ENCODE assay signal across 10 mouse cellular contexts in genomic region chr17:17749371-17749770, GRCm38 (mm10). TPM values are rescaled to one million over a fixed set of nuclear protein-coding genes. Genes with fewer than 3 reads are reported as not detected.
DNase-seq lines count a peak whose midpoint lies in the region; ATAC-seq and TF ChIP-seq lines count a peak whose summit lies in the region.
"Not testable (repeated sequence)": the region's sequence is repeated elsewhere in the genome, so short reads cannot be mapped to it uniquely, and the experiment has no call there.
"Had no signal": no experiment of that assay in that cellular context is flagged by ENCODE, and none has a peak within 500 bp of the region (broad histone marks: within the 10 kb centered on the region; RNA-seq: fewer than 3 reads in every experiment).

No protein-coding gene starts in this region.

- 10% methylated on average over 4 of the region's 4 CpGs for WGBS in forebrain, postnatal 0 days

- ATAC-seq in forebrain, postnatal 0 days = 0 out of 2 replicates have a peak, but pooled peaks have one; percentile 29

- H3K27me3 ChIP-seq in forebrain, postnatal 0 days (ENCODE audit: insufficient read depth, low read length) = not testable (repeated sequence)

- TF ChIP-seq CTCF in forebrain, postnatal 0 days (IDR thresholded peaks at IDR 0.05; ENCODE audit: low read depth) = peak; percentile 80
- TF ChIP-seq CTCF in layer of hippocampus, adult 2 months (conservative IDR thresholded peaks at IDR 0.05) = peak; percentile 81

- not testable (repeated sequence) for H3K4me3 ChIP-seq in forebrain, postnatal 0 days (ENCODE audit: low read depth, low read length); layer of hippocampus, adult 2 months

- not testable (repeated sequence) for H3K9me3 ChIP-seq in forebrain, postnatal 0 days (ENCODE audit: low read length)

- H3K4me2 ChIP-seq in forebrain, postnatal 0 days (ENCODE audit: low read depth) = not testable (repeated sequence)

- not testable (repeated sequence) for H3K36me3 ChIP-seq in forebrain, postnatal 0 days (ENCODE audit: insufficient read depth)

- not testable (repeated sequence) for H3K9ac ChIP-seq in forebrain, postnatal 0 days

- peak; percentile 15 for DNase-seq in Muller cell, postnatal 12 days (ENCODE audit: inconsistent ontology term)
- DNase-seq in cerebellum, adult 18-20 months = peak; percentile 46 to 53
- peak; percentile 73 for DNase-seq in forebrain, postnatal 0 days
- peak; percentile 49 for DNase-seq in heart, postnatal 4 days
- peak; percentile 54 for DNase-seq in layer of hippocampus, adult 2 months (ENCODE audit: low spot score in 2 of 2)
- peak; percentile 9 to 21 for DNase-seq in lung, adult 18-20 months
- peak; percentile 11 for DNase-seq in retina, adult 2 months (ENCODE audit: low read depth, low spot score)
- peak; percentile 46 for DNase-seq in thymus, postnatal 4 days

- H3K4me1 ChIP-seq in forebrain, postnatal 0 days (ENCODE audit: insufficient read depth) = not testable (repeated sequence)

- not testable (repeated sequence) for H3K27ac ChIP-seq in forebrain, postnatal 0 days (ENCODE audit: low read depth, low read length); layer of hippocampus, adult 2 months

RNA-seq across cellular contexts. Expression of gene Vmn2r90, which starts 45.8 kb away (rescaled TPM):
- total RNA-seq in forebrain, postnatal 0 days (2014; rRNA removed) = not detected in 2 replicates
- polyA plus RNA-seq in forebrain, postnatal 0 days (2015; fragmentation: Nextera tagmentation; extraction: Ambion mirVana) = not detected in 2 replicates
- not detected for total RNA-seq in heart, postnatal 4 days (2021)
- total RNA-seq in layer of hippocampus, adult 2 months (2021) = not detected
- polyA plus RNA-seq: erythroblast, embryonic 14.5 days; limb, embryonic 12.5 days had no signal

Comparison
In these comparisons a context has a peak if more than half of its experiments do, and no peak if none do; other contexts are left out.
1. DNase-seq: peak in every context shown above with its lines; median percentile 73 in forebrain, postnatal 0 days; 54 in layer of hippocampus, adult 2 months; 50 in cerebellum, adult 18-20 months; 49 in heart, postnatal 4 days; 46 in thymus, postnatal 4 days; 15 in Muller cell, postnatal 12 days; 15 in lung, adult 18-20 months; 11 in retina, adult 2 months.